Mouse (Mus musculus) T-helper 2 cell (primary cell): ENCODE data around the gene Glt28d2.

ENCODE experiments used
- in situ Hi-C: fragments of 300-600 bp; cut with MboI, MseI; formaldehyde crosslinking; loops from one replicate; pipeline ENCODE4 v1.15.1; 2025; ENCODE audit warnings: high pct_unique_total_duplicates

The Glt28d2 gene

DNA sequence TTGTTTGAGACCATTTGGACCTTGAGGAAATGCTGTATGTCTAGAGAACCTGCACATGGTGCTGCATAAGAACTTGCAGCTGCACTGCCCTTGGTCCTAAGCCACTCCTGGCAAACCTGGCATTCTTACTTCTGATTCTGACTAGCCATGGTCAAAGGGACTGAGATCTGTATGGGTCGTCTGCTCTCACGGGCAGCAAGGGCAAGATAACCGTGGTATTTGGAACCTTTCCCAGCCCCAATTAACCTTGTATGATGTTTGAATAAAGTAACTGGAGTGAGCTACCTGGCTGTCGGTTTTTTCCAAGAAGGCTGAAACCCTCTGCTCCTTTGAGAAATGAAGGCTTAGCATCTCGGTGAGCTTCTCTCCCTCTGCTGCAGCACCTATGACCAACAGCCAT, 8.4 kb downstream of the Glt28d2 start:
- in situ Hi-C loops = no loop called here

DNA sequence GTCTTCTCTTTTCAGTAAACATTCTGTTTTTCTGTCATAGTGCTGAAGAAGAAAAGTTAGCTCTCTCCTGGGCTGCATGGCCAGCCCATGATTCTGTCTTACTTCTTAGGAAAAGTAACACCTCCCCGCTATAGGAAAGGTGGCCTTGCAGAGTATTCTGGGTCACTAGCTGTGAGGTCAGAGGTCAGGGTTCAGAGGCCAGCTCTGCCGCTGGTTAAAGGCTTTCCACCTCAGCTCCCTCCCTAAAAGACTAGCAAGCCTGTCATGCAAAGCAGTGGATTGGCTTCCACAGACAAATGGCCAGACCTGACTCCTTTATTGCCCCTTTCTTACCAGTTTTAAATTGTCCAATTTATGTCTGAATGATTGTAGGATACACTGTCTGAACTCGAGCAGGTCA, 23.3 kb downstream of the Glt28d2 start:
- in situ Hi-C loops = no loop called here

DNA sequence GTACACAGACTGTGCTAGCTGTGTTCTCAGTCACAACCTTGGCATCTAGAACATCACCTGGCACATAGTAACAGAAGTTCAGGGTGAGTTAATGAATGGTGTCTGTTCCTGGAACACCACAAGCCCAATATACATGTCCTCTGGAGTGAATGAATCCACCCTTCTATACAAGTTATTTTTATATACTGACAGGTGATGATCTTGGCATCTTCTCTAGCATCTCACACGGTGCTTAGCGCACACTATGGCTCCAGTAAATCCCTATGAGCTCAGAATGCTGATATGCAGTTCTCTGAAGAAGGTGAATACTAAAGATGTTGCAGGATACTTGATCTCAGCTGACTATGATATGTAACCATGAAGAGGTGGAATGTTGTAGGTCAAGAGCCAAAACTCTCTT, 24.4 kb downstream of the Glt28d2 start:
- in situ Hi-C loops = no loop called here

DNA sequence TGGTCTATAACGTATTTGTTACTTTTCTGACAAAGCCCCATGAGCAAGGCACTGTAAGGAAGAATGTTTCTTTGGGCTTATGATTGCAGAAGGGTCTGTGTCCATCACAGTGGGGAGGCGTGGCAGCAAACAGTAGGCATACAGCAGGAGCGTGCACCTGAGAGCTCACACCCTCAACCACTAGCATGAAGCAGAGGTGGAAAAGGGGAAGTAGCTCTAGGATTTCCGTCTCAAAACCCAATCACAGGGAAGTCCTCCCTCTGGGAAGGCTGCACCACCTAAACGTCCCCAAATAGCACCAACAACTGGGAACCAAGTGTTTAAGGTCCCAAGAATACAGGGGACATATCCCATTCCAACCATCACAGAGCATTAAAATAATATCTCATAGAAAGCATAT, 26.3 kb downstream of the Glt28d2 start:
- in situ Hi-C loops = no loop called here

DNA sequence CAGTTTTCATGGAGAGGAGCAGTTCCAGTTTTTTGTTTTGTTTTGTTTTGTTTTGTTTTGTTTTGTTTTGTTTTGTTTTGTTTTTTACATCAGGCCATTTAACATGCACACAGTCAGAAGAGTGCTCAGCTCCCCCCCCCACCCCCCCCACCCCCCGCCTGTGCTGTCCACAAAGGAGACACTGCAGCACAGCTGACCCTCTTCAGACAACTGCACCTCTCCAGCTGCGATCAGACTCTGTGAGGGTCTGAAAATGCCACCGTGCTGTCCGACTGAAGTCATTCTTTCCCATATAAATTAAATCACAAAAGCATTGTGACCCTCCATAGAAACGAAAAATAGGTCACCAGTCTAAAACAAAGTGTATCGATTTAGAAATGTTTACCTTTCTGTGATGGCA, 28.0 kb downstream of the Glt28d2 start:
- in situ Hi-C loops = no loop called here

DNA sequence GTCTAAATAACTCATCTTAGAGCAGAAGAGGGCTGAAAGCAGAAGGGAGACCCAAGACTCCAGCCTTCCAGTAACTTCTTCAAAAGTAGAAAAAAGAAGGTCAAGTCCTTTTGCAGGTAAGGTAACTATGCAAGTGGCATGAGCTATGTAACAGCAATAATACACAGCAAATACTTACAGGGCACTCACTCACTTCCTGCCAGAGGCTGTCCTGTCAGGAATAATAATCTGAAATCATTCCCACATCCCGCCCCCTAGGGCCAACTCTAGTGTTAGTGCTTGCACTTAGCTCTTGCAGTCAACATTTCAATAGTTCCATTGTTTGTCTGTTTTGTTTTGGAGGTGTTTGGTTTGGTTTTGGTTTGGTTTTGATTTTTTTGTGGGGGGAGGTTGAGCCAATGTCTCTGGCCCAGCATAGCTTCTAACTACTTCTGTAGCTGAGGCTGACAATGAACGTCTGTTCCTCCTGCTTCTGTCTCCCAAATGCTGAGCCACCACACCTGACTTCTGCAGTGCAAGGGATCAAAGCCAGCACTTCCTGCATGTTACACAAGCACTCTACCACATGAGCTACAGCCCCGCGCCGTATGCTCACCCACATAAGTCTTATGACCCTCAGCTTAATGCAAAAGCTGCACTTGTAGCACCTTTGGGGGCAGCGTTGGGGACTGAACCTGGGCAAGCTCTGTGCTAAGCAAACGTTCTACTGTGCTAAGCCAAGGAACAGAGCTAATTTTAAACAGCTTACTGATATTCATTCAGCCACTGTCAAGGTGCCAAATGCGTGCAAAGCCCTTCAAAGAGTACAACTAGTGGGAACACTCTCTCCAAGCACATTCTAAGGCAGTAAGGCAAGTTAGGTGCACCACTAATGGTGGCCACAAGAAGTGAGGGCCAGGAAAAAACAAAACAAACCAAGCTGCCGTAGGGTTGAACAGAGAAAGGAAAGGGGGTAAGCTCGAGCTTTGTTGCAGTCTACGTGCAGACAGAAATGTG, 28.9 kb downstream of the Glt28d2 start:
- in situ Hi-C loops = no loop called here

DNA sequence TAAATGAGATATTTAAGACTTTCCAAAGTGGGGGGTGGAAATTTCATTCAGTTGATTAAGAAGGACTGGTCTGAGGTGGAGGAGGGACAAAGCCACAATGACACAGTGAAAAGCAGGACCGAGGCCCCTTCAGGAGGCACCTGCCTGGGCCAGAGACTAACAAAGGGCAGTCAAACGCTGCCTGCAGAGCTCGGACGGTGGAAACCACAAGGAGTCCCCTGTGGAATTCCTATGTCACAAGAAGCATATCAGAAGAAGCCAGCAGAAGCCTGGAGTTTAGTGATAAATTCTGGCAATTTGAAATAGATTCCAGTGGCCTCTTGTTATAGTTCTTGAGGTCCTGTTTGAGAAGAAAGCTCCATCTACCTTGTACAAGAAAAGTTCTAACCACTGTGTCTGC, 30.2 kb downstream of the Glt28d2 start:
- in situ Hi-C loops = no loop called here

DNA sequence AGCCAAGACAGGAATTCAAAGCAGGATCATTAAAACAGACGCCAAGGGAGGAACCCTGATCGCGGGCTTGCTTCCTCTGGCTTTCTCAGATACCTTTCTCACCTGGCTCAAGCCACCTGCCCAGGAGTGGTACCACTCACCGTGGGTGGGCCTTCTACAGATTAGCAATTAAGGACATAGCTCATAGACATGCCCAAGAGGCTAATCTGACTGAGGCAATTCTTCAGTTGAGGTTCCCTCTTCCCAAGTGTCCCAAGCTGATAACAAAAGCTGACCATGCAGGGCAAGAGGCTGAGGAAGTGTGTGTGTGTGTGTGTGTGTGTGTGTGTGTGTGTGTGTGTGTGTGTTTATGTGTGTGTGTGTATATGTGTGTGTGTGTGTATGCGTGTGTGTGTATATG, 31.4 kb downstream of the Glt28d2 start:
- in situ Hi-C loops = no loop called here

DNA sequence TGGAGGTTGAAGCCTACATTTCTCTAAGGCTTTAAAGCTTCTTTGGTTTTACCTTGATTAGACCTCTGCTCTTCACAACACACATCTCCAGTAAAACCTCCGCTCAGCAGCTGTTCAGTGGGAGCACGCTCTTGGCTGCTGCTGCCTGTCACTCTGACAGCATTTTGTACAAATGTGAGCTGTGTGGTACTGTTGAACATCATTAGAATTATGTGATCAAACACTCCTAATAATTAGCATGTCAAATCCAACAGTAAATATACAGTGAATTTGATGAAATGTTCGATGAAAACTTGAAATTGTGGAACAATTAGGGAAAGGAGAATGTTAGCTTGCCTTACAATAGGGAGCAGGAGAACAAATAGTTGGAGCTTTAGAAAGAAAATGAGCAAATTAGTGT, 32.3 kb downstream of the Glt28d2 start:
- in situ Hi-C loops = no loop called here

DNA sequence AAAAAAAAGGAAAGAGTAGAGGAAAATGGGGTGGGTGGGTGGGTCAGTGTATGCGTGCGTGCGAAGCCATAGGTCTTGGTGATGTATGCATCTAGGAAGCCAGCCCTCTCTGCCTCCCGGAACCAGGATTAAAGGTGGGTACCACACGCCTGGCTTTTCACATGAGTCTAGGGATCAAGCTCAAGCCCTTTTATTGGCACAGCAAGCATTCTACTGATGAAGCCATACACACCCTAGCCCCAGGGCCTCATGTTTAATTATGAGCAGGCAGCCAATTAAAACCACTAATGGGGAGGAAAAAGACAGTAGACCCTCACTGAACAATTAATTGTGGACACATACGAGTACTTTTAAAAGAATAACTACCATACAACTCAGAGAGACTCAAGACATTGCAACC, 33.2 kb downstream of the Glt28d2 start:
- in situ Hi-C loops = no loop called here

DNA sequence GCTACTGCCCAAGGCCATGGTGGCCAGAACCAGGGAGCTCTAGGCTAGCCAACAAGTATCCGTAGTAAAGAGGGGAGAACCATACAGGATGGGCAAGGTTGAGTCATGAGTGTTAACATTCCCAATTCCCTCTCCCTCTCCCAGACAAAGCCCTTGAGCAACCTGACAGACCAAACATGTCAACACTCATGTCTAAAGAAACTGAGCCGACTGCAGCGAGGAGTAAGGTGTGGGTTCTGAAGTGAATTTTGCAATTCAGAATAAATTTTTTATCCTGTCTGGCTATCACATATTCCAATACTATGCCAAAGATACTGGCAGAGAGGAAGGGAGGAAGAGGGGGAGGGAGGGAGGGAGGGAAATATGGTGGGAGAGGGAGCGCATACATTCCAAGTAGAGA, 33.6 kb downstream of the Glt28d2 start:
- in situ Hi-C loops = no loop called here

DNA sequence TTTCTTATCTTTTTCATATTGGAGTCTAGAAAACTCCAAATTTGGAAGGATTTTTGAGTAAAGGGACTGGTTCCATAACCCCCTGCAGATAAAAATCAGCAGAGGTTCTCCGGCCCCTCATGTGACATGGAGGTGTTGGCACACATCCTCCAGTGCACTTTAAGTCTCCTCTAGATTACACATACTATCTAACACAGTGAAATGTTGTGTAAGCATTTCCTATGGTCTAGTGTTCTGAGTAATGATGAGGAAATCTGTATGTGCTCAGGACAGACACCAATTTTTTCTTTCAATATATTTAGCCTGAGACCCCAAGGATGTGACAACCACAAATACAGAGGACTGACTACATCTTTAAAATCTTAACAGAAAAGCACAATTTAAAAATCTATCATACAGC, 37.2 kb downstream of the Glt28d2 start:
- in situ Hi-C loops = no loop called here

DNA sequence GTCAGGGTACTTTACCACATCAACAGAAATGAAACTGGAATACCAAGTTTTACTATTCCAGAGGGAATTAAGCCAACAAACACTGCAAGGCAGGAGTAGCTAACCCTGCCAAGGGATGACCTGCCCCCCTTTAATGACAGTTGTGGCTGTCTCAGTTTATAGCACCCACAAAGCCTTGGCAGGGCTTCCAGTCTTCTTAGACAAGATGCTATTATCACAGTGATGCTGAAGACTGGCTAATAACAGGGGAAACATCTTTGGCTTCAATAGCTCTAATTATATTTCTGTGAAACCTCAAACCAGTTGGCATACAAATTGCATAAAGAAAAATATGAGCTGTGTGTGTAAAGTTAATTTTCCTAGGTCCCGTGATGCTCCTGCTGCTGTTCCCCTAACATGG, 41.0 kb downstream of the Glt28d2 start:
- in situ Hi-C loops = no loop called here

DNA sequence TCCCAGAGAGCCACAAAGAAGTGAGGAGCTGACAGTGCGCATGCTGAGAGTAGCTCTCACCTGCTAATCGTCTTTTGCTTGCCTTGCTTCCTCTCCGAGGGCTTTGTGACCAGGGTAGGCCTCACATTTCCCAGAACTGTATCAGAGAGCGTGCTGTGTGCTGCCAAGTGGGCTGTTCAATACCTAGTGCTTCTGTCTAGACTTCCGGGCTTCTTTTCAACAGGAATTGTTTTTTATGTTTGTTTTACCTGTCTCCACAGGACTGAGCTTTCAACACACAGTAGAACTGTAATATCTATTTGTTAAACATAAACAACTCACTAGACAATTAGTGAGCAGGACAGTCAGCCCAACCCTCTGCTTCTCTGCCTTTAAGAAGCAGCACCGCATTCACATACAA, 42.0 kb downstream of the Glt28d2 start:
- in situ Hi-C loops = no loop called here

DNA sequence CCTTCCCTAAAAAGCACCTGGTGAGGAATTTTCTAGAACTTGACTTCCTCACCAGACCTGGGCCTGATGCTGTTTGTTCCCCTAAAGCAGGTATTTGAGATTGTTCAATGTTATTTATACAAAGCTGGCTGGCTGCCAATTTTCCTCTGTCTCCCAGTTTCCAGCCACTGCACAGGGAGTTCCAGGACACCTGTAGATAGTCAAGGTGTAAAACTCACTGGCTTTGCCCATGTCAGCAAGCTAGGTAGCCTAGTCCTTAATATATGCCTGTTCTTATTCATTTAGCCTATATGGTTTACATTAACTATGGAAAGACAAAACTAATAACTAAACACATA, 44.5 kb downstream of the Glt28d2 start:
- in situ Hi-C loops = no loop called here

DNA sequence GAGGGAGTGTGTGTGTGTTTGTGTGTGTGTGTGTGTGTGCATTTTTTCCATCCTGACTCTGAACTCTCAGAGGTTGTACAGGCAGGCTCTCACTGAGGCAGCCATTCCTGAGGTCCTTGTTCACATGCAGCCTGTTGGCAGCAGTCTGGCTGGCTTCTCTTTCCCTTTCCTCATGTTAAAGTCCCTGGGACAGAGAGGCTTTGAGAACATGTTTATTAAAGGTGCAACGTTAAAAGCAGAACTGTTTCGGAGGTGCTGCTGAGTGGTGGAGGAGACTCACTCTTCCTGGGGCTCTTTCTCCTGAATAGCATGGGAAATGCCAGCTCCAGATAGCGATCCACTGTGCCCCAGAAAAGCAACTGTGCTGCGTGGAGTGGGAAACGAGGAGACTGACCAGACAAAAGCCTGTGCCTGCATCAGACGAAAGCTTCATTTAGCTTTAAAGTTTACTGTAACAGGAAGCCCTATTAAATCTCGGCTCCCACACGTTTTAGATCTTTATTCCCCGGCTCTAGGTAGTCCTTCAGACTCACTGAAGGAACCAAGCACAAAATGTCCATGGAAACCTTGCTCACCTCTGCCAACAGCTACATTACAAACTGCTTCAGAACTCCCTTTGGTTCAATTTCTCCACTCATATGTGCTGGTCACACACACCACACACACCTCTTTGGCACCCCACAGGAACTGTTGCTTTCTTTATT, 45.0 kb downstream of the Glt28d2 start:
- in situ Hi-C loops = no loop called here

DNA sequence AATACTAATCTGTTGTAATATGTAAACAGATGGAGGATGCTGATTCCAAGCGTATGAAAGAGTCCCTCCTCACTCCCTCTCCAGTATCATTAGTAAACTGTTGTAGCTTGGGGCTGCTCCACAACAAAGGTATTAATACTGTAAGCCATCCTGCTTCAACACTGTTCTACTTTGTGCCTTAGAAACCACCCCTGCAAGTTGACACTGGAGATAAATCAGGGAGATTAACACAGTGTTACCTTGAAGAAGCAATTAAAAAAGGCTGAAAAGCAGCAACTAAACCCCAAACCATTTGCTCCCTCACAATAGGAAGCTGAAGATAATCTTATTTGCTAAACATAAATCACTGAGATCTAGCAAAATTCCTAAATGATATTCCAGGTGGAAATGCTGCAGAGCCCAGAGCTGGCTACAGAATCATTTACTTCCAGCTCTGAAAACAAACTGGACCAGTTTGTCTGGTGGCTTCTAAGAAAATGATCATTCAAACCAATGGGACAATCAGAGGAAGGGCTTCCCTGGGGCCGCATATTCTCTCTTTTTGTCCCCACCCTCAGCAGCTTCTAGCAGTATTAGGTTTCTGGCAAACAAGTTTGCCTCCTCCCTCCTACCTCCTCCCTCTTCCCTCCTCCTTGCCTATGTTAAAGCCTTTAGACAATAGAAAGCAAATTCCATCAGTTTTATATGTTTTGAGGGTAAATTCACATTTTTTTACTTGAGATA, 45.7 kb downstream of the Glt28d2 start:
- in situ Hi-C loops = no loop called here

DNA sequence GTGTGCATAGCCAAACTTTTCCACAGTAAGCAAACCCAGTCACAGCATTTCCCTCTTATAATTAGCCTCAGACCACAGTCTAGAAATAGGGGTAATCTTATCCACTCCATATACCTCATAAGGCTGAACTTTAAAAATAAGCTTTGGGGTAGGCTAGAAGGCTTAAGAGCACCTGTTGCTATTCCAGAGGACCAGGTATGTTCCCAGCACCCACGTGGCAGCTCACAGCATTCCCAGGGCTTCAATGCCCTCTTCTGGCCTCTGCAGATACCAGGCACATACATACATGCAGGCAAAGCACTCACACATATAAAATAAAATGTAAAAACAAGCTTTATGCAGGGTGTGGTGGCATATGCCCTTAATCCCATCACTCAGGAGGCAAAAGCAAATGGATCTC, 53.7 kb downstream of the Glt28d2 start:
- in situ Hi-C loops = no loop called here

DNA sequence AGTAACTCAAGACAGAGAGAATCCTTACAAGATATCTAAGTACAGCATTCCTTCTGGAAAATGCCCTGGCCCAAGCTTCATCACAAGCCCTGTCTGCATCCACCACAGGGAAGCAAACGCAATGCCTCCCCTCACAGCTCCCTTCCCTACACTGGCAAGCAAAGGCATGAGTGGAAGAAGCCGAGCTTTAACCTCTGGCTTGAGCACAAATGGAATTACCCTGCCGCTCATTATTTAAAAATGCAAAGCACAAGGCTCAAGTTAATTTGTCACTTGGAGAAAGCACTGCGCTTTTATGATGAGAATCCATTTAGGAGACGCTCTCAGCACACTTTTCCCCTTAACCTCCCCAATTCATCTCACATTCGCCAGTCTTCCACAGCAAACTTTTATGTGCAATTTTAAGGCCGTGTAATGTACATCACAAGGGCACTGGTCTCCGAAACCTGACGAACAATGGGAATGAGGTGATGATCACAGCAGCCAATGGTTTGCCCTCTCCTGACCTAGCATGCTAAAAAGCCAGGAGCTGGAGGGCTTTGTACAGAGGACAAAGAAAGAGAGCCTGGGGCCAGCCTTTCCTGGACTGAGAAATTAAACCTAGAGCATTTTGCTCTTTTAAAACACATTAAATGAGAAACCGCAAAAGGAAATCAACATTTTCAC, 54.7 kb downstream of the Glt28d2 start:
- in situ Hi-C loops = no loop called here

DNA sequence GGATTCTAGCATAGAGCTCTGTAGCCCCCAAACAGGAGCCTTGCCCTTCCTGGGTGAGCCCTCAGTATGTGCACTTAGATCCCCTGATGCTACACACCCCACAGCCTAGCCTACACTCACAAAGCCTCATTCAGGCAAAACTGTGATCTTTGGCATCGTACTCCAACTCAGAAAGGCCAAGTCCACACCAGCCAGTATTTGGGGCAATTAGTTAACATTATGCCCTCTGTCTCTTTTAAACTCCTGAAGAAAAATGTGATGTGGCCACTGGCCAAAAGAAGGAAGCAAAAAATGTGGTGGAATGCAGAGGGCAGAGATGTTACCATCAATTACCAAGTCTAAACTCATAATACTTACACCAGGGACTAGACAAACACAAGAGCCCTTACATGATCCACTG, 55.5 kb downstream of the Glt28d2 start:
- in situ Hi-C loops = no loop called here

DNA sequence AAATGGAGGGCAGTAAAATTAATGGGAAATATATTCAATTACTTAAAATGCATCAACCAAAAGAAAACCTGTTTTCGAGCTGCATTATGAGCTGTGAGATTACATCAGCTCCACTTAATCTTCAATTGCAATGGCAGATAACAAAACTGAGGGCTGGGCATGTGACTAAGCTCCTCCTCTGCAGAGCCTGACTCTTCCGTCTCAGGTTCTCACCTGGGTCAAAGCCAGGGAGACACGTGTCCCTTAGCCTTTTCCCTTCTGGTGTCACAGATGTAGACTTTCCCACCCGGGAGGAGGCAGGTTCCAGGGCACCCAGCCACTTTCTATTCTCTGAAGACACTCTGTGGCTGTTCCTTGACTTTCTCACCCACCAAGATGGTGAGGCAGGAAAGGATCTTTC, 58.3 kb downstream of the Glt28d2 start:
- in situ Hi-C loops = no loop called here

DNA sequence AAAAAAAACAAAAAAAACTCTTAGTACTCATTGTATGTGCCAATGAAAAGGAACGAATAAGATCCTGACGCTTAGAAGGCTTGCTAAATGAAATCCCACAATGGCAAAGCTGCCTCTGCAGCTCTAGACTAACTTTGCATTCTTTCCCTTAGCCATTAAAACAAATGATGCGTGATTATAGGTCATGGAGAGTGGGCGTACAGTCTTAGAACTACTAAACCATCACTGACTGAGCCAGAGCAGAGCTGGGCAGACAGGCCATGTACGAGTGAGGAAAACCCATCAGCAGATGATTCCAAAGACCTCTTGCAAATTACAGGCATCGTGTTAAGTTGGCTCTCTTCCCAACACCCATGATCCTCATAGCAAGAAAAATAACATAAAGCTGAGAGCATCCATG, 59.5 kb downstream of the Glt28d2 start:
- in situ Hi-C loops = no loop called here
